Mouse (Mus musculus) cerebellum, adult 2 months (tissue): ENCODE measurements at regions not wholly inside any gene's neighbourhood (a gene's known extent, or its start where the extent isn't known, plus 50 kb on each side); places are given as distances from the start of the nearest gene placed in this dataset.
"Not testable (repeated sequence)": the region's sequence is repeated elsewhere in the genome, so short reads cannot be mapped to it uniquely, and the experiment has no call there.

Experiments used
- CTCF ChIP-seq: fragments of 200-500 bp; IDR thresholded peaks from 2 replicates; pipeline ENCODE4 v1.5.1; 2011; ENCODE audit warnings: low read depth, mild to moderate bottlenecking, control low read depth, low read length, moderate library complexity, borderline replicate concordance; ENCODE audit not compliant: insufficient read depth
- POLR2A ChIP-seq: fragments of 200-500 bp; IDR thresholded peaks from 2 replicates; pipeline ENCODE4 v1.6.1; 2011; ENCODE audit warnings: low read length, control low read depth, borderline replicate concordance; ENCODE audit not compliant: insufficient read depth

- not testable (repeated sequence) for TF ChIP-seq POLR2A, CTCF
Measured at GRCm38 (mm10) chr7:75398480-75398879, 56.9 kb upstream of the Akap13 start.
